Mouse (Mus musculus) heart, adult 2 months (tissue): Measurements from ENCODE around the gene Grem1. TPM values are rescaled to one million over a fixed set of nuclear protein-coding genes. Genes with fewer than 3 reads are reported as not detected.

Source experiments
- DNase-seq, 2 experiments: peaks; one replicate each; pipeline ENCODE4 v3.0.0; 2021
- H3K27ac ChIP-seq: fragments of 200-600 bp; 2 replicates; pipeline ENCODE4 v1.8.1; 2022
- H3K27me3 ChIP-seq: fragments of 200-500 bp; 2 replicates; pipeline ENCODE4 v1.6.1; 2012; ENCODE audit warnings: mild to moderate bottlenecking, low read length, inconsistent platforms, mixed read lengths; ENCODE audit not compliant: control insufficient read depth, insufficient read depth
- H3K36me3 ChIP-seq: fragments of 200-500 bp; 2 replicates; pipeline ENCODE4 v1.6.1; 2012; ENCODE audit warnings: low read length, inconsistent platforms; ENCODE audit not compliant: control insufficient read depth, insufficient read depth
- H3K4me1 ChIP-seq: fragments of 200-500 bp; 2 replicates; pipeline ENCODE4 v1.6.1; 2011; ENCODE audit warnings: low read length; ENCODE audit not compliant: control insufficient read depth, insufficient read depth
- H3K4me3 ChIP-seq: fragments of 200-600 bp; 2 replicates; pipeline ENCODE4 v1.8.1; 2022
- H3K79me2 ChIP-seq: fragments of 200-500 bp; replicated peaks from 2 replicates; pipeline ENCODE4 v1.6.1; 2012; ENCODE audit warnings: mild to moderate bottlenecking, inconsistent platforms, low read length, moderate library complexity, mixed read lengths; ENCODE audit not compliant: control insufficient read depth, insufficient read depth
- H3K9ac ChIP-seq: fragments of 200-500 bp; 2 replicates; pipeline ENCODE4 v1.6.1; 2012; ENCODE audit warnings: low read depth, mild to moderate bottlenecking, control low read depth, inconsistent platforms, low read length, mixed read lengths
- CTCF ChIP-seq: fragments of 200-600 bp; IDR thresholded peaks from 2 replicates; pipeline ENCODE4 v1.8.1; 2022; ENCODE audit warnings: antibody characterized with exemption, mild to moderate bottlenecking, moderate library complexity
- EP300 ChIP-seq: fragments of 200-500 bp; IDR thresholded peaks from 2 replicates; pipeline ENCODE4 v1.6.1; 2011; ENCODE audit warnings: low read depth, low read length, control low read depth; ENCODE audit not compliant: insufficient read depth
- POLR2A ChIP-seq: fragments of 200-500 bp; IDR thresholded peaks from 2 replicates; pipeline ENCODE4 v1.6.1; 2011; ENCODE audit warnings: mild to moderate bottlenecking, low read depth, low read length, control low read depth; ENCODE audit not compliant: insufficient read depth
- WGBS: fragments of 180-500 bp; shearing (Covaris S2); methylation state at CpG from one replicate; pipeline ENCODE4 v1.1.7; 2018; 5-methylcytosine and 5-hydroxymethylcytosine counted together
- intact Hi-C: fragments of 180-260 bp; cut with DNase I; formaldehyde crosslinking; loops from one replicate; pipeline ENCODE4 v1.15.1; 2025
- polyA plus RNA-seq: library from polyadenylated mRNA; depleted of rRNA; stranded (reverse); fragments of >200 nt; gene quantifications from 2 replicates; pipeline ENCODE4 v1.2.3, GENCODE M21; 2012
- total RNA-seq, 2 experiments: library from RNA; stranded (reverse); gene quantifications; 2 replicates each; pipeline ENCODE4 v1.2.3; 2021

The Grem1 gene
- total and polyA plus RNA-seq, 3 experiments, result 0.33 TPM; not detected in 2

DNA sequence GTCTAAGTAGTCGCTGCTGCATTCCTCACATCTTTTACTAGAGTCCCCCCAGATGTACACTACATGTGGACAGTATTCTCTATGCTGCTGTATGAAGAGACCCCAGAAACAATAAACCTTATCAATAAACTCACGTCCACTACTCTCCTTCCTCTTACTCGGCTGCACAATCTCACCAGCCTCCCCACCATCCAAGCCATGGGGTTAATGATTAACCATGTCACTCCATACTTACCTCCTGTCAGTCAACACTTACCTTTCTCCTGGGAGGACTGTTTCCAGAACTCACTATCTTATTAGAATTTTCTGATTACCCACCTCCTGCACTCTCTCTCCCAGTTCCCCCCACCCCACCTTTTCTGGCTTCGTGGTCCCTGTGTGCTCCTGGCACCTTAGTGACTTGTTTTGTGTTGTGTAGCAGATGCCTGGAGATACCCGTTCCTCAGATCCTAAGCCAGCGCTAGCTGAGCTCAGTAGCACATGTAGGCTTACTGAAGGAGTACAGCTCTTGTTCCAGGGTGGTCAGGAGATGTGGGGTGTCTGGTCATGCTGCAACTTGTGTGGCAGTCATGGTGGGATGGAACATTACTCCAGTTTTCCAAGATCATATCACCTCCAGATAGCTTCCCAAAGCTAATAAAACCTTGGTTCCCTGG lies 15.8 kb upstream of the Grem1 start:
- no peak overlapping the region for H3K27ac ChIP-seq
- WGBS, result 55% methylated on average over 6 of the region's 6 CpGs
- no peak overlapping the region for H3K9ac ChIP-seq
- TF ChIP-seq POLR2A (no peak), EP300 (no peak), CTCF (no peak)
- DNase-seq, result no peak
- no peak overlapping the region for H3K4me3 ChIP-seq
- no peaks in the 10 kb centered on the region for H3K36me3 ChIP-seq
- no peaks in the 10 kb centered on the region for H3K79me2 ChIP-seq
- H3K4me1 ChIP-seq, result no peaks in the 10 kb centered on the region
- H3K27me3 ChIP-seq, result no peaks in the 10 kb centered on the region
- intact Hi-C loops, result no loop called here

DNA sequence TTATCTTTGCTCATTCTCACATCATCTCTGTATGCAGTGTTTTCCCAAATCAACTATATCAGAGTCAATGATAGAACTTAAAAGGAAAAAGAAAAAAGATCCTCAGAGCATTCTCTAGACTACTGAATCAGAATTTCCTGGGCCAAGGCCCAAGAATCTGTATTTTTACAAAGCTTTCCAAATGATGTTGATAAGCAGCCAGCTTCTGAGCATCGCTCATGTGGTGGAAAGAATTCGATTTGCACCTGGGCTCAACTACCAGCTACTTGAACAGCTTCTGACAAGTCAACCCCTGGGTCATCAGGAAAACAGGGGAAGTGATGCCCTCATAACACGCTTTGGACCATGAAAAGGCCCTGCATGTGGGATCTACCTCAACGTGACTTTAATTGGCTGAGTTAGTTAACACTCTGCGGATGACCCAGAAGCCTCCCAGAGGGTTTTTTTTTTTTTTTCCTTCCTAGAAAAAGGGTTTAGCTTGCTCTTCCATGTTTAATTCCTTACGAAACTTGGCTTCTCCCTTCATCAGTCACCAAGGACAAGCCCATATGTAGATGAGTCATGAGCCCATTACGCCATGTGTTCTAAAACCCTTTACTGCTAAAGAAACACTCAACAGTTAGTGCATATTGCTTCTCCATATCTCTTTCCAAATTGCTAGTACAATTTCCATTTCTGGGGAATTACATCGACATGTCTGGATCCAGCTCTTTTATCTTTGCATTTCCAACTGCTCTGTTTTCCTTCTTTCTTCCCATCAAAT lies 10.3 kb upstream of the Grem1 start:
- no peak overlapping the region for H3K27ac ChIP-seq
- no peaks in the 10 kb centered on the region for H3K36me3 ChIP-seq
- no peaks in the 10 kb centered on the region for H3K79me2 ChIP-seq
- no peak overlapping the region for H3K4me3 ChIP-seq
- H3K9ac ChIP-seq, result no peak overlapping the region
- H3K4me1 ChIP-seq, result no peaks in the 10 kb centered on the region
- TF ChIP-seq EP300 (no peak), CTCF (no peak), POLR2A (no peak)
- intact Hi-C loops, result no loop called here
- WGBS, result 74% methylated on average over 8 of the region's 8 CpGs
- no peaks in the 10 kb centered on the region for H3K27me3 ChIP-seq
- no peak for DNase-seq

DNA sequence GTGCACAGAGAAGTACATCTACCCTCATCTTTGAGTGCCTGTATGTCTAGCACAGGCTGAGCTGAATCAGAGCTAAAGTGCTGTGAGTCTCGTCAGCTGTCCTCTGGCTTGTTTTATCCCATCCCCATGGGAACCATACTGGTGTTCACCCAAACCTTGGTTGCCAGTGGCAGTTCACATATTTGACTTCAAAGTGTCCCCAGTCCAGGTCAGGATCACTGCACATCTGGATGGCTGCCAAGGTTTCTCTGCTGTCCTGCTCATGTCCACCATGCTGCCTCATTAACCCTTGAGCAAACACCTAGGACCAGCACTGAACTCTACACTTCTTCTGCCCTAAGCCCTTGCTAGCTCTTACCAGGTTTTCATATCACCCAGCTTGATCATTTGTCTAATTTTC lies 7.4 kb upstream of the Grem1 start:
- Histone ChIP-seq H3K36me3 (no peaks in the 10 kb centered on the region), H3K27me3 (no peaks in the 10 kb centered on the region), H3K4me1 (no peaks in the 10 kb centered on the region), H3K79me2 (no peaks in the 10 kb centered on the region), H3K9ac (no peak overlapping the region), H3K4me3 (no peak overlapping the region), H3K27ac (no peak overlapping the region)
- DNase-seq, result no peak
- intact Hi-C loops, result no loop called here
- whole genome bisulfite sequencing, result 17% methylated on average over 1 of the region's 1 CpGs
- no peak for TF ChIP-seq POLR2A

DNA sequence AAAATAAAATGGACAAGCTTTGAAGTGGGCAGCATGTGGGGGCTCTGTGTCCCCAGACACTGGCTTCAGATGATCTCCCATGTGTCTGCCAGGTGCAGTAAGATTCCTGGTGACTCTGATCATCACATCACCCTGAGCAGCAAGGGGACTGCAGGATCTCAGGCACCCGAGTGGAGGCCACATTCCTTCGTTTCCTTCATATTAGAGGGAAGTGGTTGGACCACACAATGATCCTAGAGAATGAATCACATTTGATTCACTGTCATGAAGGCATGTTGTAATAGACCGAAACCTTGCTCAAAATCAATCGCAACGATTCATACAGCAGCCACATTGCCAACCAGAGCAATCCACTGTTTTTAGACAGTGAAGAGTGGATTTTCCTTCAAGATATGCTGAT lies 6.5 kb upstream of the Grem1 start:
- H3K4me3 ChIP-seq, result no peak overlapping the region
- H3K79me2 ChIP-seq, result no peaks in the 10 kb centered on the region
- no peak for DNase-seq
- no peaks in the 10 kb centered on the region for H3K27me3 ChIP-seq
- no peaks in the 10 kb centered on the region for H3K4me1 ChIP-seq
- H3K36me3 ChIP-seq, result no peaks in the 10 kb centered on the region
- TF ChIP-seq CTCF, result no peak
- TF ChIP-seq EP300, result no peak
- TF ChIP-seq POLR2A, result no peak
- 70% methylated on average over 5 of the region's 5 CpGs for WGBS
- intact Hi-C loops, result no loop called here
- H3K9ac ChIP-seq, result no peak overlapping the region
- H3K27ac ChIP-seq, result no peak overlapping the region

DNA sequence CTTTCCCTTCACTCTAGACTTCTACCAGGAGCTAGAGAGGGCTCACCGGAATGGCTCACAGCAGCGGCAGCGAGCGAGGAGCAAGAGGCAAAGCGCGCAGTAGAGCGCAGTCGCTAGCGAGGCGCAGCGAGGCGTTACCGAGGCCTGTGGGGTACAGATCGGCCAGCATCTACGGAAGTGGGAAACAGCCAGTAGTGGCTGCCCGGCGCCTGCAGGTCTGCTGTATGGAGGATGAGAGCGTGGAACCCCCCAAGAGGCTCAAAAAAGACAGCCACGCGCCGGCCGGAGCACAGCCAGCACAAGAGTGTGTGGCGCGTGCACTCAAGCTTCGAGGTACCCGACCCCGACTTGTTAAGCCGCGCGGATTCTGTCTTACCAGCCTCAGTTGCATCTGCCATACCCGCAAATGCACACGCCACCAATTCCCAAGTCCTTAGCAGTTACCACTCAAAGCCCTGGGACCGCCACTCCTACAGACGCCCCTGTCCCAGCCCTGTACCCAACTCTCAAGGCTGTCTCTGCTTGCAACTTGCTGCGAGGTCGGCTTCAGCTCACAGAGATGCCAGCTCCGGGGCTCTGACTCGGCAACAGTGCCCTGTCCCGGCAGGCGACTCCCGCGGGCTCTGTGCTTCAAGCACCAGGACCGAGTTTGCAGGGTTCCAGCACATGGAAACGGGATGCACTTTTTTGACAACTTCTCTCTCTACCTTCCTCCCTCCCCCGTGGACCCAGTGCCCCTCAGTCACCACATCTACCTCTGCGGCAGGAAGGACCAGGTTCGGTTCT lies 728 bp downstream of the Grem1 start:
- H3K27ac ChIP-seq, result no peak overlapping the region
- H3K9ac ChIP-seq, result no peak overlapping the region
- DNase-seq, result no peak
- TF ChIP-seq EP300 (no peak), CTCF (no peak), POLR2A (no peak)
- intact Hi-C loops, result no loop called here
- no peaks in the 10 kb centered on the region for H3K4me1 ChIP-seq
- H3K79me2 ChIP-seq, result no peaks in the 10 kb centered on the region
- H3K36me3 ChIP-seq, result no peaks in the 10 kb centered on the region
- WGBS, result 1% methylated on average over 47 of the region's 47 CpGs
- H3K27me3 ChIP-seq, result peaks cover 10% of the 10 kb centered on the region; the same call in 1 of the 2 replicates
- H3K4me3 ChIP-seq, result no peak overlapping the region; the same call in 1 of the 2 replicates

DNA sequence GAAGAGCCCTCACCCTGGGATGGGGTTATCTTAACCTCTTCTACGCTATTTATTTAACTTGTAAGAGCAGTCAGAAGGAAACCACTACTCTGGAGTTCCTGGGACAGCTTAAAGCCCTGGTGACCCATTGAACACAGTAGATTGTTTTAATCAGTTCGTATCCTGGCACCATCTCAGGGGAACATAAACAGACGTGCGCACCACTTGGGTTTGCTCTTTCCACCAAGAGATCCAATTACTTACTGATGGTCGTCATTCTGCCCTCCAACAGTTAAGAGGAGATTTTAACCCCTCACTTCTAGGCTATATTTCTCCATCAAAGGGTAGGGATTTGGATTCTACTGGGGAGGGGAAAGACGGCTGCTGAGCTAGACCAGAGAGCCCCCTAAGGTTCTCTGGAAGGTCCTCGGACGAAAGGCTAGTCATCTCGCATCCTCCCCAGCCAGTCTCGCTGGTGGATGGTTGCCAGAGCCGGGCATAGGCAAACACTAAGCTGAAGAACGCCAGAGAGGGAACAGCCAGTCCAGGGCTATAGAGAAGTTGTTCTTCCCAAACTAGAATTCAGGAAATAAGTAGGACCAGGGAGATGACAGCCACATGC lies 1.4 kb downstream of the Grem1 start:
- no peaks in the 10 kb centered on the region for H3K4me1 ChIP-seq
- H3K9ac ChIP-seq, result no peak overlapping the region
- intact Hi-C loops, result no loop called here
- H3K4me3 ChIP-seq, result no peak overlapping the region
- H3K27me3 ChIP-seq, result peaks cover 10% of the 10 kb centered on the region; the same call in 1 of the 2 replicates
- no peaks in the 10 kb centered on the region for H3K36me3 ChIP-seq
- no peaks in the 10 kb centered on the region for H3K79me2 ChIP-seq
- 1% methylated on average over 12 of the region's 12 CpGs for WGBS
- no peak overlapping the region for H3K27ac ChIP-seq
- TF ChIP-seq POLR2A (no peak), CTCF (no peak), EP300 (no peak)
- DNase-seq, result no peak
